Mouse (Mus musculus): ENCODE results near the gene Herc6. TPM values are rescaled to one million over a fixed set of nuclear protein-coding genes. Genes with fewer than 3 reads are reported as not detected.

Herc6 gene
- polyA plus RNA-seq, 1 experiment from 2014 or later: 5.4 TPM

DNA sequence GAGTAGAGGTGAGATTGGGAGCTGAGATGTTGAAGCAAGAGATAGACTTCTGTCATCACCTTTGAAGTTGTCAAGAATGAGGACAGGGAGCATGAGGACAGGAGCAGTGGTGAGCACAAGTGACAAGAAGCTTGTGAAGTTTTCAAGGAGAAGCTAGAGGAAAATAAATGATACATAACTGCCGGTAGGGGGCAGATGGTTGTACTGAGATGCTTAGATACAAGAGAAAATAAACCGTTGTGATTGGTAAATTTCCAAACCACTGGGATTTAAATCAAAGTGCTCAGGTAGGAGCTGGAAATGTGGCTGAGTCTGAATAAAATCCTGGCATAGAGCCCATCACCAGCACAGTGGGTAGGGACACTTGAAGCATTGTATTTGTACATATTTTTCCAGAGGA, 28.8 kb downstream of the Herc6 start:
- H3K4me1 ChIP-seq: no peaks in the 10 kb centered on the region
- H3K9me3 ChIP-seq: no peaks in the 10 kb centered on the region
- no peak overlapping the region for H3K27ac ChIP-seq
- no peak for DNase-seq (ENCODE audit: low spot score)
- H3K36me3 ChIP-seq: no peaks in the 10 kb centered on the region
- H3K4me3 ChIP-seq: no peak overlapping the region
- no peaks in the 10 kb centered on the region for H3K27me3 ChIP-seq (ENCODE audit: insufficient read depth, poor library complexity, severe bottlenecking)
- 42% methylated on average over 2 of the region's 2 CpGs for WGBS

DNA sequence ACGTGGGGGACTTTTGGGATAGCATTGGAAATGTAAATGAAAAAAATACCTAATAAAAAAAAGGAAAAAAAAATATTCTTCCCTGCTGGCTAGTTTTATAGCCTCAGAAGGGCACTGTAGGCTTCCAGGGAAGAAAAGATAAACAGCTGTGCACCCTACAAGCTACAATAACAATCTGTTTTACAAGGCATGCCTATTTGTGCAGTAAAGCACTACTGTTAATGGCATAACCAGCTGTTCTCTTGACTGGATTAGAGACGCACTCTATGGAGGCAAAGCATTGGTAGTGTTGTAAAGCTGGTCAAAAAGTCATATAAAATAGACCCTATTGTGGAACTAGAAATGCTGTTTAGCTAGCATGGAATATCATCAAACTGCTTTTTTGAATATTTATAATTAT, 35.0 kb downstream of the Herc6 start:
- no peaks in the 10 kb centered on the region for H3K9me3 ChIP-seq
- no peaks in the 10 kb centered on the region for H3K27me3 ChIP-seq (ENCODE audit: insufficient read depth, poor library complexity, severe bottlenecking)
- no peak overlapping the region for H3K27ac ChIP-seq
- H3K4me1 ChIP-seq: no peaks in the 10 kb centered on the region
- H3K36me3 ChIP-seq: peaks cover 7% of the 10 kb centered on the region; the same call in 1 of the 2 replicates
- H3K4me3 ChIP-seq: no peak overlapping the region
- DNase-seq (ENCODE audit: low spot score): no peak
- 85% methylated on average over 2 of the region's 2 CpGs for WGBS

DNA sequence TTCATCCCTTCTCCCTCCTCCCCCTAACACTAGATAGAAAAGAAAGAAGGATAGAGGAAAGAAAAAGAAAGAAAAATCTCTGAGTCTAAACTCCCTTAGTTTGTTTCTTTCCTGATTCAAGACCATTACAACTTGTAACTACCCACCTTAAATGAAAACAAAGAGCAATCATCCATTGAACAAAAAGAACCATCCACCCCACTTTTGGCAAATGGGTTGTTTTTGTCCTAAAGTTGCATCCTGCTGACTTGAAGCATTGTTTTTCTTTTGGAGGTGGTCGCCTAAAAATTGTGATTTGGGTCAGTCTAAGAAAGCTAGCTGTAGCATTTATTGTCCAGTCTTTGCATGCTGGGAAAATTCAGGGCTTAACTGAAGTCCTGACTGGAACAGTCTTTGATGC, 58.7 kb downstream of the Herc6 start:
- Histone ChIP-seq H3K36me3 (no peaks in the 10 kb centered on the region), H3K27me3 (ENCODE audit: insufficient read depth, poor library complexity, severe bottlenecking) (no peaks in the 10 kb centered on the region), H3K27ac (no peak overlapping the region), H3K4me1 (peaks cover 3% of the 10 kb centered on the region; the same call in 1 of the 2 replicates), H3K9me3 (no peaks in the 10 kb centered on the region), H3K4me3 (no peak overlapping the region)
- DNase-seq (ENCODE audit: low spot score): no peak
- WGBS: 52% methylated on average over 1 of the region's 1 CpGs

DNA sequence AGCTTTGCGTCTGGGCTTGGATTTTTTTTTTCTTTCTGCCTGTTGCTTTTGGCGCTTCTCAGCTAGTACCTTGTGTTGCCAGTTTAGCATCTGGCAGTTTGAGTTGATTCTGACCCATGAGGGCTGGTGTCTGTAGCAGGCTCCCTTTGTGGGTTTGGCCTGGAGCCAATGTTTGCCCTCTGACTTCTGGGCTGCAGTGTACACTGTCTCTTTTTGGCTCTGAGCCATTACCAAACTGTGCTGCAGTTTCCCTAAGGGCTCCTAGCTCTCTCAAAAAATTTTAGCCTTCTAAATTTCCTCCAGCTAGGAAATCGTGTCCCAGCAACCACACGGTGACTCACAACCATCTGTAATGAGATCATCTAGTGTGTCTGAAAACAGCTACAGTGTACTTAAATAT, 61.0 kb downstream of the Herc6 start:
- H3K36me3 ChIP-seq: no peaks in the 10 kb centered on the region

DNA sequence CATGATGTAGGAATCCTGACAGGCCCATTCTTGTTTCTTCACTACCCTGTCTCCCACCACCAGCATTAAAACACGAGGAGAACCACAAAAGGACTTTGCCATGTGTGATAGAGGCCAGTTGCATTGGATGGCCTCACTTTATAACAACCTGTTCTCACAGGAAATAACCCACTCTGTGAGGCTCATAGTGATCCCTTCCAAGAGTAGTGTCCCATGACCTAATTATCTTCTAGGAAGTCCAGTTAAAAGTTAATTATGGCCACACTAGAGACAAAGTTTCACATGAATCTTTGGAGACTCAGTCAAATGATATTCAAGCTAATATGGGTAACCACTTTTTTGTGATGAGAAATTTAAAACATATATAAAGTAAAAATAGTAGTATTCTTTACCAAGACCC, 66.5 kb downstream of the Herc6 start:
- Histone ChIP-seq H3K27ac (no peak overlapping the region), H3K4me3 (no peak overlapping the region), H3K9me3 (no peaks in the 10 kb centered on the region), H3K27me3 (ENCODE audit: insufficient read depth, poor library complexity, severe bottlenecking) (no peaks in the 10 kb centered on the region), H3K36me3 (no peaks in the 10 kb centered on the region), H3K4me1 (no peaks in the 10 kb centered on the region)
- WGBS: 54% methylated on average over 1 of the region's 1 CpGs
- no peak for DNase-seq (ENCODE audit: low spot score)

More for the DNA sequence above, 61.0 kb downstream of the Herc6 start:
- 70% methylated on average over 4 of the region's 4 CpGs for WGBS
- no peaks in the 10 kb centered on the region for H3K27me3 ChIP-seq (ENCODE audit: insufficient read depth, poor library complexity, severe bottlenecking)
- H3K27ac ChIP-seq: no peak overlapping the region
- no peaks in the 10 kb centered on the region for H3K9me3 ChIP-seq
- no peak overlapping the region for H3K4me3 ChIP-seq
- no peak for DNase-seq (ENCODE audit: low spot score)
- H3K4me1 ChIP-seq: peaks cover 3% of the 10 kb centered on the region; the same call in 1 of the 2 replicates

DNA sequence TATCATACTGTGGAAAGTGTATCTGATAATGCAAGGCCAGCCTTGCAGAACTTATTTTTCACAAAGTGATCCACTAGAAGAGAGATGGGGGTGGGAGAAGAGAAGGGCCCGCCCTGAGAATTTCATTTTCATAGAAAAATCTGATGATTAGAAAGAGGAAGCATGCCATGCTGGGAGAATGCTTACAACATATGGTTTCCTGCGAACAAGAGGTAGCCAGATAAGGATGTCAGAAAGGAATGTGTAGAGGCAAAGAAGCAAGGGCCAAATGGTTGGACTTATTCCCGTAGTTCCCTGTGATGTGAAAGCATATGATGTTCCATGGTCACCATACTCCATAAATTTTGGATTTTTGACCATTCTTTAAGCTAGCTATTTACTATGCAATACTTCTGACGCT, 80.5 kb downstream of the Herc6 start:
- H3K4me1 ChIP-seq: no peaks in the 10 kb centered on the region
- H3K9me3 ChIP-seq: no peaks in the 10 kb centered on the region
- H3K27ac ChIP-seq: no peak overlapping the region
- H3K4me3 ChIP-seq: no peak overlapping the region
- no peaks in the 10 kb centered on the region for H3K27me3 ChIP-seq (ENCODE audit: insufficient read depth, poor library complexity, severe bottlenecking)
- H3K36me3 ChIP-seq: 0 out of 2 replicates have a peak, but pooled peaks cover 2% of the 10 kb centered on the region
- DNase-seq (ENCODE audit: low spot score): no peak
- 52% methylated on average over 4 of the region's 4 CpGs for WGBS

DNA sequence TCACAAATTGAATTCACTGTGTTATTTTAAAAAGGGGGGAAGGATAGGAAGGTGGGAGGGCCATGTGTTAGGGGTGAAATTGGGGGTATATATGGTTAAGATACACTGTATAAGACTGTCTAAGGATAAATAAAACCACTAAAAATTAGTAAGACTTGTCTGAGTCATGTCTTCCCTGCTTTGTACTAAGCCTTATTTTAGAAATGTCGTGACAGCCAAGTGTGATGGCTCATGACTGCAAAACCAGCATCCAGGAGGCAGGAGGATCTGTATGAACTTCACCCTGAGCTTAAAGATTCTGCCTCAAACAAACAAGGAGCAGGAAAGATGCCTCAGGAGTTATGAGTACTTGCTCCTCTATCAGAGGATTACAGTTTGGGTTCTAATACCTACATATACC, 103.4 kb downstream of the Herc6 start:
- Histone ChIP-seq H3K4me3 (no peak overlapping the region), H3K27ac (no peak overlapping the region), H3K4me1 (no peaks in the 10 kb centered on the region), H3K9me3 (no peaks in the 10 kb centered on the region), H3K36me3 (peaks cover 50% of the 10 kb centered on the region), H3K27me3 (ENCODE audit: insufficient read depth, poor library complexity, severe bottlenecking) (no peaks in the 10 kb centered on the region)
- WGBS: 90% methylated on average over 1 of the region's 1 CpGs
- DNase-seq (ENCODE audit: low spot score): no peak

DNA sequence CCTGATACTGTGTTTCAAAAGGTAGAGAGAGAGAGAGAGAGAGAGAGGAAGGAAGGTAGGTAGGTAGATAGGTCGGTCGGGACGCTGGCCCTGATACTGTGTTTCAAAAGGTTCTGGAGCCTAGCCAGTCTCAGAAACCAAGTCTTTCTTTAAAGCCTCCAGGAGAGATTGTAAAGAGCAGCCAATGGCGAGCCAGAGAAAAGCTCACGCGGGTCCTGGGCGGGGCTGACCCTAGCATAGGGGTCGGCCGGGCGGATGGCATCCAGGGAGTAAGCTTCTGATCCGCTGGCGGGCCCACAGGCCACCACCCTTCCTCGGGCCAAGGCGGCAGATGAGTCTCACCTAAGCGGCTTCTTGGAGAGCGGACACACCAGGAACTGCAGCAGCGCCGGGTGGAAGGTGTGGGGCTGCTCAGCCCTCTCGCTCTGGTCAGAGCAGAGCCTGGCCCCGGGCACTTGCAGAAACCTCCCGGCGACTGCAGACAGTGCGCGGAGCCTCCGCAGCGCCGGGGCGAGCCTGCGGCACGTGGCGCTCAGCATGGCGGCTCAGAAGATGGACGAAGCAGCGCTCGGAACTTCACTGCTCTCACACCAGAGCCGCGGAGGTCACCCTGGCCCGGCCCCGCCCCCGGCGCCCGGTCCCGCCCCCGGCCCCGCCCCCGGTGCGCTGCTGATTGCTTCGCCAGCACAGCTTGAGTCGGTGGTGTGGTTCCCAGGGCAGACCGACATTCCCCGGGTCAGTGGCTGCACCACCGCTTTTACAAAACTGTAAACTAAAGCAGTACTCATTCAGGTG, 110.9 kb downstream of the Herc6 start, which contains the start of gene Pyurf:
TSS of gene Pyurf (minus strand) at position 612 of the 795 bp plus-strand sequence.
- Histone ChIP-seq H3K9me3 (no peaks in the 10 kb centered on the region), H3K4me3 (peak within 1 kb of the TSS; percentile 75), H3K27me3 (ENCODE audit: insufficient read depth, poor library complexity, severe bottlenecking) (no peaks in the 10 kb centered on the region), H3K4me1 (0 out of 2 replicates have a peak, but pooled peaks cover 3% of the 10 kb centered on the region), H3K36me3 (peaks cover 31% of the 10 kb centered on the region), H3K27ac (peak within 1 kb of the TSS; percentile 96)
- DNase-seq (ENCODE audit: low spot score): peak; percentile 96
- WGBS: under 1% methylated on average over 52 of the region's 52 CpGs

DNA sequence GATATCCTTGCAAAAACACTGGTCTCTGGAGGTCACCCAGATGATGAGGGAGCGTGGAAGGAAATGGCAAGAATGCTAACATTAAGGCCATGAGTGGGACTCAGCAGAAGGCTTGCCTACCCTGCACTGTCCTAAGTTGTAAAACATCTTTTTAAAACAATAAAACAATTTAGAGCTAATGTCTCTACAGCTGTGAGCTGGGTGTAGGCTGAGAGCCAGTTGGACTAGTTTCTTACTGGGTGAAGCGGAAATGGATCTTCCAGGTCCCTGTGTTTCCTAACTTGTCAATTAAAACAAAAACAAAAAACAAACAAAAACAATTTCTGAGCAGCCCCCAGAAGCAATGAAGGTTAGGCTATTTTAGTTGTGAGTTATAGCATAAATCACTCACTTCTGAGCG, 112.3 kb downstream of the Herc6 start:
- H3K4me1 ChIP-seq: 0 out of 2 replicates have a peak, but pooled peaks cover 3% of the 10 kb centered on the region
- H3K36me3 ChIP-seq: peaks cover 17% of the 10 kb centered on the region
- no peaks in the 10 kb centered on the region for H3K27me3 ChIP-seq (ENCODE audit: insufficient read depth, poor library complexity, severe bottlenecking)
- no peak overlapping the region for H3K27ac ChIP-seq
- H3K9me3 ChIP-seq: no peaks in the 10 kb centered on the region
- H3K4me3 ChIP-seq: no peak overlapping the region
- no peak for DNase-seq (ENCODE audit: low spot score)
- 83% methylated on average over 3 of the region's 3 CpGs for WGBS

DNA sequence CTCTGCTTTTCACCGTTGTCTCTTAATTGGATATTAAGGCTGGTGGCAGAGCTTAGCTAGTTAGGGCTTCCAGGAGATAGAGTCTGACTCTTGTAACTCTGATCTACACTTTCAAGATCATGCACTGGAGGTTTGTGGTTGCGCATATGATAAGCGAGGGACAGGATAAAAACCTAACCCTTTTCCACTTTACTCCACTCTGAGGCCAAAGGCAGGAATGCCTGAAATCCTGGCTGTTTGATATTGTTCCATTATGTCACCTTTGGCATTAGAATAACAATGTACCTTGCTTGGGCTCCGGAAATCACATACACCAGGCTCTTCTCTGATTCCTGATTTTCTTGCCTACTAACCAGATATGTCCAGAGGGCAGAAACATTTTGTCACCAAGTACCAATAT, 120.9 kb downstream of the Herc6 start:
- Histone ChIP-seq H3K9me3 (no peaks in the 10 kb centered on the region), H3K27ac (no peak overlapping the region), H3K36me3 (no peaks in the 10 kb centered on the region), H3K4me3 (no peak overlapping the region), H3K4me1 (no peaks in the 10 kb centered on the region; the same call in 1 of the 2 replicates), H3K27me3 (ENCODE audit: insufficient read depth, poor library complexity, severe bottlenecking) (no peaks in the 10 kb centered on the region)
- 68% methylated on average over 4 of the region's 4 CpGs for WGBS
- DNase-seq (ENCODE audit: low spot score): no peak

DNA sequence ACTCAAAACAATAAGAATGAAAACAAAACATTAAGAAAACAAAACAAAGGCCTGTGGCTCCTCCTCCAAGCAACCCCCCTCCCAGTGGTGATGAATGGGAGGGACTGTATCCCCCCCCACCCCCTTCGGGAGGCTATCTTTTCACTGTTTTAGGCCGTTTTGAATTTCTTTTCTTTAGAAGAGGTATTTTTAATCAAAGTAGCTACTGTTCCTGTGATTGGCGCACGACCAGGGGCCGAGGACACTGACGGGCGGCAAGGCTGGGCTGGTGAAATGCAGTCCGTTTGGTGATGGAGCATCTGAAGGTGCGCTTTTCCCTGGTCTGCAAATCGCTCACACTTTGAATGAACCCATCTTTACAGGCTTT, 121.6 kb downstream of the Herc6 start, which contains the start of gene Lancl2:
TSS of gene Lancl2 (plus strand) at position 165 of the 367 bp plus-strand sequence.
- no peaks in the 10 kb centered on the region for H3K36me3 ChIP-seq
- peak within 1 kb of the TSS; percentile 90 for H3K4me3 ChIP-seq
- H3K9me3 ChIP-seq: no peaks in the 10 kb centered on the region
- DNase-seq (ENCODE audit: low spot score): no peak
- H3K27me3 ChIP-seq (ENCODE audit: insufficient read depth, poor library complexity, severe bottlenecking): no peaks in the 10 kb centered on the region
- WGBS: under 1% methylated on average over 10 of the region's 10 CpGs
- peak within 1 kb of the TSS; percentile 98 for H3K27ac ChIP-seq
- H3K4me1 ChIP-seq: no peaks in the 10 kb centered on the region; the same call in 1 of the 2 replicates

DNA sequence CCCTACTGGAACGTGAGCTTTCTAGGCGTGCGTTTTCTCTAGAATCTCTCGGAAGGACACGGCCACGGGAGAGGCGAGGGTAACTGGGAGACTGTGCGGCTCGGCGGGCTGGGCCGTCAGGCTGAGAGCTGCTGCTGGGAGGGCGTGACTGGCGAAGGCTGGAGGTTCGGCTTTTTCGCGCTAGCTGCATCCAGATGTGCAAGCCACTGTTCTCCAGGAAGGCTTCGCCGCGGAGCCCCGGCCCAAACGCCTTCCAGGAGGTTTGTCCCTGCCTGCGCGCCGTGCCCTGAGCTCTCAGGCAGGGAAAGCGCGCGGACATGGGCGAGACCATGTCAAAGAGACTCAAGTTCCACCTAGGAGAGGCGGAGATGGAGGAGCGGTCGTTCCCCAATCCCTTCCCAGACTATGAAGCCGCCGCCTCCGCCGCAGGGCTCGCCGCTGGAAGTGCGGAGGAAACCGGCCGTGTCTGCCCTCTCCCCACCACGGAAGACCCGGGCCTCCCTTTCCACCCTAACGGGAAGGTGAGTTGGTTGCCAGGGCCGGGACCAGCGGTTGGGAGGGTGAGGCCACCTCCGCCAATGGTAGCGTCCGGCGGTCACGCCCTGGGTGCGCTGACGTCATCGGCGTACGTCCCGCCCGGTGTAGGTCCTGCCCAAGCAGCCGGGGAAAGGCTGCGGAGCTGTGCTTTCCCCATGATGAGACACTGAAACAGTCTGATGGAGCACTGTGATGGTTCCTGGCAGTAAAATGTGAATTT, 122.1 kb downstream of the Herc6 start:
- Histone ChIP-seq H3K4me3 (peak overlapping the region; percentile 90), H3K27me3 (ENCODE audit: insufficient read depth, poor library complexity, severe bottlenecking) (no peaks in the 10 kb centered on the region), H3K9me3 (no peaks in the 10 kb centered on the region), H3K4me1 (no peaks in the 10 kb centered on the region; the same call in 1 of the 2 replicates), H3K27ac (peak overlapping the region; percentile 98), H3K36me3 (no peaks in the 10 kb centered on the region)
- DNase-seq (ENCODE audit: low spot score): peak; percentile 98
- under 1% methylated on average over 59 of the region's 59 CpGs for WGBS

DNA sequence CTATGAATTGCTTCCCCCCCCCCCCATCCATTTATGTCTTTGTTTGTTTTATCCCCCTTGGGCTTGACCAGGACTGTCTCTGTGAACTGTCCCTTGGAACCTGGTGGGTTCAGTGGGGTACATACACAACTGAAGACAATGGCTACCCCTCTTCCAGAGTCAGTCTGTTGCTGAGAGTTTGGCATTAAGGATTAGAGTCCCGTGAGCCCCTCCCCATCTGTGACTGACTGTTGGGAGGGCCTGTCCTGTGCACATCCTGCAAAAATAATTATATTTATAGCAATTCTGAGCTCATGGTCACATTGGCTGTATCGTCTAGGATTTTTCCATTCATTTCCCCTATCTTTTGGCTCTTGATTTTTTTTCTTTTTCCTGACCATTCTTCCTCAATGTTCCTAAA, 122.9 kb downstream of the Herc6 start:
- Histone ChIP-seq H3K27me3 (ENCODE audit: insufficient read depth, poor library complexity, severe bottlenecking) (no peaks in the 10 kb centered on the region), H3K4me3 (peak overlapping the region; percentile 90), H3K9me3 (no peaks in the 10 kb centered on the region), H3K4me1 (no peaks in the 10 kb centered on the region; the same call in 1 of the 2 replicates), H3K27ac (peak overlapping the region; percentile 98), H3K36me3 (no peaks in the 10 kb centered on the region)
- DNase-seq (ENCODE audit: low spot score): no peak
- 47% methylated on average over 2 of the region's 2 CpGs for WGBS

Data from heart, embryonic 10.5 days (tissue).